Mouse (Mus musculus) kidney, embryonic 16.5 days (tissue): ENCODE measurements around the gene Shq1. TPM values are rescaled to one million over a fixed set of nuclear protein-coding genes. Genes with fewer than 3 reads are reported as not detected.

Experiments used
- ATAC-seq: fragments of 200-750 bp; cut with Nextera tagmentation; 2 replicates; pipeline ENCODE4 v1.8.0; 2017; ENCODE audit warnings: moderate TSS enrichment; ENCODE audit not compliant: low FRiP score, low TSS enrichment
- H3K27ac ChIP-seq: fragments of 300-500 bp; sonication (generic); 2 replicates; pipeline ENCODE4 v1.5.1; 2014; ENCODE audit warnings: low read length
- H3K27me3 ChIP-seq: fragments of 300-500 bp; sonication (generic); 2 replicates; pipeline ENCODE4 v1.6.1; 2014; ENCODE audit warnings: low read length, control low read depth, mixed read lengths; ENCODE audit not compliant: insufficient read depth
- H3K36me3 ChIP-seq: fragments of 300-500 bp; sonication (generic); 2 replicates; pipeline ENCODE4 v1.6.1; 2014; ENCODE audit warnings: low read length, control low read depth, mixed read lengths; ENCODE audit not compliant: insufficient read depth
- H3K4me1 ChIP-seq: fragments of 300-500 bp; sonication (generic); 2 replicates; pipeline ENCODE4 v1.6.1; 2014; ENCODE audit warnings: low read length, control low read depth, mixed read lengths; ENCODE audit not compliant: insufficient read depth
- H3K4me2 ChIP-seq: fragments of 300-500 bp; sonication (generic); replicated peaks from 2 replicates; pipeline ENCODE4 v1.6.1; 2014; ENCODE audit warnings: low read depth, low read length
- H3K4me3 ChIP-seq: fragments of 300-500 bp; sonication (generic); 2 replicates; pipeline ENCODE4 v1.5.1; 2014; ENCODE audit warnings: mild to moderate bottlenecking, low read length
- H3K9ac ChIP-seq: fragments of 300-500 bp; sonication (generic); replicated peaks from 2 replicates; pipeline ENCODE4 v1.6.1; 2014; ENCODE audit warnings: low read length
- H3K9me3 ChIP-seq: fragments of 300-500 bp; sonication (generic); 2 replicates; pipeline ENCODE4 v1.6.1; 2016; ENCODE audit warnings: low read length, control low read depth
- WGBS: fragments of 180-500 bp; shearing (Covaris S2); extraction: QIAGEN DNeasy Blood & Tissue Kit; methylation state at CpG from one replicate; pipeline ENCODE4 v1.1.7; 2014; 5-methylcytosine and 5-hydroxymethylcytosine counted together
- polyA plus RNA-seq: library from polyadenylated mRNA; unstranded; fragments of >200 nt; fragmentation: Nextera tagmentation; extraction: Ambion mirVana; gene quantifications from 2 replicates; pipeline ENCODE4 v1.2.1, GENCODE M21; 2015

Shq1 gene
- polyA plus RNA-seq, 1 experiment from 2014 or later: 20.8 TPM

- Histone ChIP-seq H3K36me3 (no peaks in the 10 kb centered on the region), H3K27me3 (peaks cover 4% of the 10 kb centered on the region), H3K4me2 (no peak overlapping the region), H3K4me3 (no peak overlapping the region), H3K4me1 (peaks cover 21% of the 10 kb centered on the region), H3K27ac (no peak overlapping the region), H3K9me3 (no peaks in the 10 kb centered on the region), H3K9ac (no peak overlapping the region)
- no peak for ATAC-seq
- 45% methylated on average over 3 of the region's 3 CpGs for WGBS
These were observed 141.3 kb downstream of the Shq1 start for GRCm38 (mm10) chr6:100529673-100530072.

GRCm38 (mm10) chr6:100528556-100528955 lies 142.4 kb downstream of the Shq1 start:
- H3K9ac ChIP-seq: no peak overlapping the region
- ATAC-seq: no peak
- H3K4me3 ChIP-seq: no peak overlapping the region
- H3K36me3 ChIP-seq: no peaks in the 10 kb centered on the region
- H3K4me2 ChIP-seq: no peak overlapping the region
- WGBS: 59% methylated on average over 7 of the region's 7 CpGs
- H3K27ac ChIP-seq: no peak overlapping the region
- H3K27me3 ChIP-seq: peaks cover 4% of the 10 kb centered on the region
- H3K4me1 ChIP-seq: peaks cover 20% of the 10 kb centered on the region
- H3K9me3 ChIP-seq: no peaks in the 10 kb centered on the region

- Histone ChIP-seq H3K4me3 (no peak overlapping the region), H3K27ac (no peak overlapping the region), H3K9ac (no peak overlapping the region), H3K4me1 (peaks cover 20% of the 10 kb centered on the region), H3K36me3 (no peaks in the 10 kb centered on the region), H3K9me3 (no peaks in the 10 kb centered on the region), H3K4me2 (no peak overlapping the region), H3K27me3 (peaks cover 4% of the 10 kb centered on the region)
- ATAC-seq: no peak
- WGBS: 90% methylated on average over 5 of the region's 5 CpGs
These were observed 143.0 kb downstream of the Shq1 start for GRCm38 (mm10) chr6:100527972-100528371.

- no peak for ATAC-seq
- Histone ChIP-seq H3K4me1 (peaks cover 20% of the 10 kb centered on the region), H3K27ac (no peak overlapping the region), H3K9me3 (no peaks in the 10 kb centered on the region), H3K27me3 (peaks cover 4% of the 10 kb centered on the region), H3K36me3 (no peaks in the 10 kb centered on the region), H3K4me3 (no peak overlapping the region), H3K9ac (no peak overlapping the region), H3K4me2 (no peak overlapping the region)
- WGBS: 86% methylated on average over 6 of the region's 6 CpGs
These were observed 143.8 kb downstream of the Shq1 start for GRCm38 (mm10) chr6:100527161-100527560.

- peak; percentile 60 for ATAC-seq
- Histone ChIP-seq H3K4me1 (peaks cover 20% of the 10 kb centered on the region), H3K4me2 (peak overlapping the region; percentile 38), H3K9me3 (no peaks in the 10 kb centered on the region), H3K27ac (no peak overlapping the region), H3K4me3 (peak overlapping the region; percentile 8; the same call in 1 of the 2 replicates), H3K27me3 (peaks cover 10% of the 10 kb centered on the region), H3K9ac (no peak overlapping the region), H3K36me3 (no peaks in the 10 kb centered on the region)
- 5% methylated on average over 9 of the region's 9 CpGs for WGBS
These were observed 144.9 kb downstream of the Shq1 start for GRCm38 (mm10) chr6:100526066-100526465.

- ATAC-seq: peak; percentile 52
- Histone ChIP-seq H3K27ac (no peak overlapping the region), H3K27me3 (peaks cover 10% of the 10 kb centered on the region), H3K36me3 (no peaks in the 10 kb centered on the region), H3K4me2 (peak overlapping the region; percentile 38), H3K4me1 (peaks cover 20% of the 10 kb centered on the region), H3K4me3 (no peak overlapping the region), H3K9ac (no peak overlapping the region), H3K9me3 (no peaks in the 10 kb centered on the region)
- WGBS: 5% methylated on average over 3 of the region's 3 CpGs
These were observed 145.5 kb downstream of the Shq1 start for GRCm38 (mm10) chr6:100525496-100525895.

GRCm38 (mm10) chr6:100522495-100522894 lies 148.5 kb downstream of the Shq1 start:
- peaks cover 19% of the 10 kb centered on the region for H3K4me1 ChIP-seq
- H3K27ac ChIP-seq: no peak overlapping the region
- H3K4me3 ChIP-seq: no peak overlapping the region
- peaks cover 15% of the 10 kb centered on the region for H3K27me3 ChIP-seq
- no peaks in the 10 kb centered on the region for H3K36me3 ChIP-seq
- no peak for ATAC-seq
- H3K9ac ChIP-seq: no peak overlapping the region
- no peaks in the 10 kb centered on the region for H3K9me3 ChIP-seq
- 73% methylated on average over 3 of the region's 3 CpGs for WGBS
- no peak overlapping the region for H3K4me2 ChIP-seq

- Histone ChIP-seq H3K4me1 (peaks cover 19% of the 10 kb centered on the region), H3K9me3 (no peaks in the 10 kb centered on the region), H3K9ac (no peak overlapping the region), H3K4me2 (no peak overlapping the region), H3K27me3 (peaks cover 17% of the 10 kb centered on the region), H3K27ac (no peak overlapping the region), H3K4me3 (no peak overlapping the region), H3K36me3 (no peaks in the 10 kb centered on the region)
- WGBS: 82% methylated on average over 2 of the region's 2 CpGs
- no peak for ATAC-seq
These were observed 149.2 kb downstream of the Shq1 start for GRCm38 (mm10) chr6:100521615-100522398.

GRCm38 (mm10) chr6:100520558-100521099 lies 150.3 kb downstream of the Shq1 start:
- H3K9me3 ChIP-seq: no peaks in the 10 kb centered on the region
- WGBS: 63% methylated on average over 5 of the region's 5 CpGs
- H3K4me1 ChIP-seq: peaks cover 8% of the 10 kb centered on the region
- no peak overlapping the region for H3K9ac ChIP-seq
- H3K36me3 ChIP-seq: no peaks in the 10 kb centered on the region
- H3K4me2 ChIP-seq: no peak overlapping the region
- H3K27ac ChIP-seq: no peak overlapping the region
- ATAC-seq: no peak
- peaks cover 18% of the 10 kb centered on the region for H3K27me3 ChIP-seq
- H3K4me3 ChIP-seq: no peak overlapping the region

- Histone ChIP-seq H3K27me3 (peaks cover 21% of the 10 kb centered on the region), H3K36me3 (no peaks in the 10 kb centered on the region), H3K4me2 (no peak overlapping the region), H3K27ac (no peak overlapping the region), H3K9me3 (no peaks in the 10 kb centered on the region), H3K9ac (no peak overlapping the region), H3K4me1 (0 out of 2 replicates have a peak, but pooled peaks cover 3% of the 10 kb centered on the region), H3K4me3 (no peak overlapping the region)
- no peak for ATAC-seq
- 45% methylated on average over 12 of the region's 12 CpGs for WGBS
These were observed 151.1 kb downstream of the Shq1 start for GRCm38 (mm10) chr6:100519837-100520236.
